Mouse (Mus musculus): ENCODE measurements at regions not wholly inside any gene's neighbourhood (a gene's known extent, or its start where the extent isn't known, plus 50 kb on each side); places are given as distances from the start of the nearest gene placed in this dataset.
"Not testable (repeated sequence)": the region's sequence is repeated elsewhere in the genome, so short reads cannot be mapped to it uniquely, and the experiment has no call there.

GRCm38 (mm10) chr2:100252006-100252405 is 1372.5 kb upstream of the Rag2 start:
- DNase-seq (ENCODE audit: low read depth, low spot score), result peak; percentile 4

- DNase-seq (ENCODE audit: low read depth, low spot score), result no peak
These were observed 1365.2 kb upstream of the Rag2 start for GRCm38 (mm10) chr2:100259136-100259853.

- no peak for DNase-seq (ENCODE audit: low read depth, low spot score)
These were observed 1318.0 kb upstream of the Rag2 start for GRCm38 (mm10) chr2:100306516-100306915.

GRCm38 (mm10) chr2:100312750-100313275 is 1311.7 kb upstream of the Rag2 start:
- DNase-seq (ENCODE audit: low read depth, low spot score), result no peak

DNA sequence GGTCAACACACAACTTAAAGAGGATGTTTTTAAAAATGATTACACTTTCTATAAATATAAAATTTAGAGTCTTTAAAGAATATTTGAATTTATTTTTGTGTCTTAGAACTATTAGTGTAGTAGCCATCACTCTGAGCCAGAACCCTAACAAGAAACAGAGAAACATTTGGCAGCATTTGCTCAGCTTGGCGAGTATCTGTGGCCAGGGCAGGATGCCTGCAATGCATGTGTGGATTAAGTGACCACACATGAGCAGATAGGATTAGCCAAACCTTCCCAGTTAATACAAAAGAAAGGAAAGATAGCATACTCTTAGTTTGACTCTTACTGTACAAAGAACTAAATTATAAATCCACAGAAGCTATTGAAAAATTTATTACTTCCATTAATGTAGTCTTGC is 1304.1 kb upstream of the Rag2 start:
- peak; percentile 5 for DNase-seq (ENCODE audit: low read depth, low spot score)

DNA sequence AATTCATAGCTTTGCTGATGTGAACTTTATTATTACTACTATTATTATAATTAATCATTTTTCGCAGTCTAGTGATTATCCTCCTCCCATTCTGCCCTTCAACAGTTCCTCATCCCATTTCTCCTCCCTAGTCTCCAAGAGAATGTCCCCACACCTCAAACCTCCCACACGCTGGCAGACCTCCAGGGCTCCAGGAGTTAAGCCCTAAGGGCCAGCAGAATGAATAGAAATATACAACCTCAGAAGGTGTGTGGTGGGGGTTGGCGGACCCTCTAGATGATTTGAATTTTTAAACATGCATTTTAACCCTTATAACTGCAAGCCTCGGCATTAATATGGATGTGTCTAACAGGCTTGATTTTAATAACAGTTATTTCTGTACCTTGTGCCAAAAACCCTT is 1283.8 kb upstream of the Rag2 start:
- DNase-seq (ENCODE audit: low read depth, low spot score), result no peak

DNA sequence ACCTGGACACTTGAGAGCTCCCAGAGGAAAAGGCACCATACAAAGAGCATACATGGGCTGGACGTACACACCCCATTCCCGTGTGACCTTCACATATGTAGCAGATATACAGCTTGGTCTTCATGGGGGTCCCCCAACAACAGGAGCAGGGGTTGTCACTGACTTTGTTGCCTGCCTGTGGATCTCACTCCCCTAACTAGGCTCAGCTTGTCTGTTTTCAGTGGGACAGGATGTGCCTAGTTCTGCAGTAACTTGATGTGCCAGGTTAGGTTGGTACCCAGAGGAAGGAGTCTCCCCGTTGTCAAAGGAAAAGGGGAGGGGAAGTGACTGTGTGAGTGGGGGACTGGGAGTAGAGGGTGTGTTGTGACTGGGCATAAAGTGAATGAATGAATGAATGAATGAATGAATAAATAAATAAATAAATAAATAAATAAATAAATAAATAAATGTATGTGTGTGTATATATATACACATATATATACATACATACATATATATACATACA is 1279.5 kb upstream of the Rag2 start:
- no peak for DNase-seq (ENCODE audit: low read depth, low spot score)

DNA sequence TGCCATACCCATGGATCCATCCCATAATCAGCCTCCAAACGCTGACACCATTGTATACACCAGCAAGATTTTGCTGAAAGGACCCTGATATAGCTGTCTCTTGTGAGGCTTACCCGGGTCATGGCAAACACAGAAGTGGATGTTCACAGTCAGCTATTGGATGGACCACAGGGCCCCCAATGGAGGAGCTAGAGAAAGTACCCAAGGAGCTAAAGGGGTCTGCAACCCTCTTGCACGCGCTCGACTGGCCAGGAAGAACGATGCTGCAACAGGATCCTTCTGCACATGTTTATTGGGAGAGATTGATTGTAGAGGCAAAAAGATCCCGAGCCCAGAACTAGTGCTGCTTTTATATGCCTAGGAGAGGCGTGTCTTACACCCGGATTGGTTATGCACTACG is 1258.9 kb upstream of the Rag2 start:
- DNase-seq (ENCODE audit: low read depth, low spot score), result not testable (repeated sequence)

- no peak for DNase-seq (ENCODE audit: low read depth, low spot score)
These were observed 1224.7 kb upstream of the Rag2 start for GRCm38 (mm10) chr2:100399776-100400175.

DNA sequence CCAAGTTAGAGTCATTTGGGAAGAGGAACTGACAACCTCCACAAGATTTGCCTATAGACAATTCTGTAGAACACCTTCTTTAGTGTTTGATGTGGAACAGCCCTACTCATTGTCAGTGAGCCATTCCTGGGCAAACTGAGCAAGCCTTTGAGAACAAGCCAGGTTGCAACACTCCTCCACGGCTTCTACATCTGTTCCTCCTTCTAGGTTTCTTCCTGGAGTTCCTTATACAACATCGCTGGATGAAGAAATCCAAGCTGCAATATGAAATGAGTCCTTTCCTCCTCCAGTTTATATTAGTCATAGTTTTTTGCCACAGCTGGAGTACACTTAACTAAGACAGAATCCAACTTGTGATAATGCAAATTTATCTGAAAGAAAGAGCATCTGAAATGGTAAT is 1197.9 kb upstream of the Rag2 start:
- no peak for DNase-seq (ENCODE audit: low read depth, low spot score)

GRCm38 (mm10) chr2:100434991-100435390 is 1189.5 kb upstream of the Rag2 start:
- no peak for DNase-seq (ENCODE audit: low read depth, low spot score)

GRCm38 (mm10) chr2:100445868-100446267 is 1178.7 kb upstream of the Rag2 start:
- no peak for DNase-seq (ENCODE audit: low read depth, low spot score)

GRCm38 (mm10) chr2:100446332-100446731 is 1178.2 kb upstream of the Rag2 start:
- DNase-seq (ENCODE audit: low read depth, low spot score), result no peak

DNA sequence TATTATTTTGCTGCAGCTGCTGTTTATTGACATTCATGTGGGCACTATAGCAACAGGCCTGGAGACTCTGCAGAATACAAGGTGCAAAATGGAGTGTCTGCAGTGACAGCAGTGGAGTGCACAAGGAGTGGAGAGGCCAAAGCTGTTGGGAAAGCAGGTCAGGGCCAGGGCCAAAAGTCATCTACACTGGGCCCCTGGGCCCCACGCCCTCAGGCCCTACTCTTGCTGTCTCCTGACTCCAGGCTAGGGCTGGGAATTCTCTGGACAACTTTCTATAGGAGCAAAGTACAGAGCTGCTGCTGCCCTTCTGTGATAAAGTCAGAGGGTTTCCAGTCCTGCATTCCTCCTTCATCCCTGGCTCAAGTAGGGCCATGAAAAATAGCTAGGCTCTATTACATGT is 1164.9 kb upstream of the Rag2 start:
- not testable (repeated sequence) for DNase-seq (ENCODE audit: low read depth, low spot score)

- not testable (repeated sequence) for DNase-seq (ENCODE audit: low read depth, low spot score)
These were observed 1138.3 kb upstream of the Rag2 start for GRCm38 (mm10) chr2:100486229-100486628.

GRCm38 (mm10) chr2:100505114-100505513 is 1119.4 kb upstream of the Rag2 start:
- DNase-seq (ENCODE audit: low read depth, low spot score), result not testable (repeated sequence)
